ENCODE assay signal across 29 mouse cellular contexts in the genomic region with DNA sequence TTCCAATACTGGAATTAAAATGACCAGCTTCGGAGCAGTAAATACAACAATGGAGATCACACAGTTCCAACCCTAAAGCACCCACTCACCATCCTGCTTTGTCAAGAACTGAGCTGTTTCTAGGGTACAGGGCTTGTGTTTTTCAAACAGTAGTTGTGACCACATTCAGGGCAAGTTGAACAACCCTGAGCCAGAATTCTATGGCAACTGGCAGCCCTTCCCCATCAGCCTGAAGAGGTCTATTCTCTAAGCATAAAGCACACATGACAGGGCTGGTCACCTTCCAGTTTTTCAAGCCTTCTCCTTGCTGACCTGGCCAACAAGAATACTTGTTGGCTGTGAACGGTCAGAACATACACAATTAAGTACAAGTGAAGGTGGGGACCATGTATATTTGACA.
DNase-seq lines count a peak whose midpoint lies in the region; ATAC-seq and TF ChIP-seq lines count a peak whose summit lies in the region.
"Had no signal": no experiment of that assay in that cellular context is flagged by ENCODE, and none has a peak within 500 bp of the region (broad histone marks: within the 10 kb centered on the region; RNA-seq: fewer than 3 reads in every experiment).

No protein-coding gene starts in this region.

- no peak for TF ChIP-seq EP300 in stomach, postnatal 0 days (optimal IDR thresholded peaks at IDR 0.05)

- no peak overlapping the region for H3K27ac ChIP-seq in hindbrain, embryonic 16.5 days (ENCODE audit: low read depth, low read length)
- no peak overlapping the region for H3K27ac ChIP-seq in hindbrain, embryonic 14.5 days
- H3K27ac ChIP-seq in left cerebral cortex, adult 2 months = no peak overlapping the region
- no peak overlapping the region for H3K27ac ChIP-seq in stomach, postnatal 0 days (replicated peaks)
- H3K27ac ChIP-seq: embryonic facial prominence, embryonic 12.5 days; hindbrain, embryonic 10.5 days; liver, embryonic 12.5 days; macrophage; midbrain, embryonic 13.5 days; neural tube, embryonic 15.5 days had no signal

- no peaks in the 10 kb centered on the region for H3K4me1 ChIP-seq in hindbrain, embryonic 16.5 days (ENCODE audit: control insufficient read depth, insufficient read depth, low read depth, low read length)
- H3K4me1 ChIP-seq in hindbrain, embryonic 14.5 days (replicated peaks; ENCODE audit: control insufficient read depth, insufficient read depth, low read length) = no peaks in the 10 kb centered on the region
- no peaks in the 10 kb centered on the region for H3K4me1 ChIP-seq in stomach, postnatal 0 days (replicated peaks; ENCODE audit: control insufficient read depth, insufficient read depth)
- H3K4me1 ChIP-seq: embryonic facial prominence, embryonic 12.5 days; hindbrain, embryonic 10.5 days; liver, embryonic 12.5 days; neural tube, embryonic 15.5 days had no signal

- H3K36me3 ChIP-seq in hindbrain, embryonic 16.5 days (ENCODE audit: control insufficient read depth, insufficient read depth, low read length) = no peaks in the 10 kb centered on the region
- H3K36me3 ChIP-seq in hindbrain, embryonic 14.5 days (replicated peaks; ENCODE audit: control insufficient read depth, insufficient read depth) = no peaks in the 10 kb centered on the region
- H3K36me3 ChIP-seq in stomach, postnatal 0 days (ENCODE audit: control insufficient read depth, insufficient read depth, low read length) = no peaks in the 10 kb centered on the region
- H3K36me3 ChIP-seq: embryonic facial prominence, embryonic 12.5 days; G1E; hindbrain, embryonic 10.5 days; liver, embryonic 12.5 days; midbrain, embryonic 13.5 days; neural tube, embryonic 15.5 days had no signal

- no peak overlapping the region for H3K9ac ChIP-seq in hindbrain, embryonic 16.5 days (ENCODE audit: low read depth, low read length)
- H3K9ac ChIP-seq in hindbrain, embryonic 14.5 days = no peak overlapping the region
- H3K9ac ChIP-seq in stomach, postnatal 0 days (ENCODE audit: low read length) = no peak overlapping the region
- H3K9ac ChIP-seq: embryonic facial prominence, embryonic 12.5 days; liver, embryonic 12.5 days; liver, postnatal 0 days; midbrain, embryonic 13.5 days; neural tube, embryonic 15.5 days had no signal

- DNase-seq in hindbrain, embryonic 14.5 days (ENCODE audit: low spot score) = no peak
- DNase-seq in left cerebral cortex, adult 11 months (ENCODE audit: low spot score) = peak; percentile 5
- DNase-seq in left cerebral cortex, adult 2 months (ENCODE audit: extremely low spot score in 1 of 2, low spot score in 2 of 2) = no peak
- peak; percentile 47 to 56 for DNase-seq in right cerebral cortex, postnatal 10 days (ENCODE audit: low spot score in 2 of 2)
- no peak for DNase-seq in right cerebral cortex, adult 2 months (ENCODE audit: low spot score in 2 of 2)
- no peak for DNase-seq in stomach, postnatal 0 days (ENCODE audit: low spot score)
- DNase-seq: adrenal gland, postnatal 14 days; cerebellum, adult 11-12 months; cerebellum, adult 9-11 months; embryo, embryonic 11 days; gastrocnemius, postnatal 10 days; heart, postnatal 14 days; kidney, adult 9 months; kidney, postnatal 10 days; liver, postnatal 0 days; retina, postnatal 1 day; spleen, adult 18-20 months; thymus, adult 18-20 months; thymus, postnatal 25 days had no signal

- no peaks in the 10 kb centered on the region for H3K9me3 ChIP-seq in hindbrain, embryonic 16.5 days (ENCODE audit: control insufficient read depth, low read length)
- no peaks in the 10 kb centered on the region for H3K9me3 ChIP-seq in hindbrain, embryonic 14.5 days (ENCODE audit: control insufficient read depth, low read length)
- no peaks in the 10 kb centered on the region for H3K9me3 ChIP-seq in stomach, postnatal 0 days (ENCODE audit: control insufficient read depth, low read length)
- H3K9me3 ChIP-seq: embryonic facial prominence, embryonic 12.5 days; hindbrain, embryonic 10.5 days; liver, embryonic 12.5 days; midbrain, embryonic 13.5 days; neural tube, embryonic 15.5 days had no signal

- ATAC-seq in hindbrain, embryonic 16.5 days = 0 out of 2 replicates have a peak, but pooled peaks have one; percentile 20
- ATAC-seq in hindbrain, embryonic 14.5 days (ENCODE audit: low FRiP score) = no peak
- ATAC-seq in stomach, postnatal 0 days (ENCODE audit: low FRiP score, low TSS enrichment) = no peak
- ATAC-seq: intestine, postnatal 0 days; liver, embryonic 12.5 days; liver, postnatal 0 days; midbrain, embryonic 13.5 days; Patski had no signal

- no peak for TF ChIP-seq CTCF in left cerebral cortex, adult 2 months (IDR thresholded peaks at IDR 0.05)
- TF ChIP-seq CTCF in stomach, postnatal 0 days (IDR thresholded peaks at IDR 0.05; ENCODE audit: low read depth) = no peak

- H3K4me2 ChIP-seq in hindbrain, embryonic 16.5 days (ENCODE audit: low read length) = no peak overlapping the region
- H3K4me2 ChIP-seq in hindbrain, embryonic 14.5 days (replicated peaks) = no peak overlapping the region
- H3K4me2 ChIP-seq in stomach, postnatal 0 days (replicated peaks; ENCODE audit: low read depth) = no peak overlapping the region
- H3K4me2 ChIP-seq: embryonic facial prominence, embryonic 12.5 days; liver, embryonic 12.5 days; midbrain, embryonic 13.5 days; neural tube, embryonic 15.5 days had no signal

- no peaks in the 10 kb centered on the region for H3K27me3 ChIP-seq in hindbrain, embryonic 16.5 days (replicated peaks; ENCODE audit: control insufficient read depth, insufficient read depth, low read length)
- H3K27me3 ChIP-seq in hindbrain, embryonic 14.5 days (ENCODE audit: control insufficient read depth, insufficient read depth, low read length) = no peaks in the 10 kb centered on the region
- H3K27me3 ChIP-seq in stomach, postnatal 0 days (ENCODE audit: control insufficient read depth, insufficient read depth, low read length) = no peaks in the 10 kb centered on the region
- H3K27me3 ChIP-seq: embryonic facial prominence, embryonic 12.5 days; liver, embryonic 12.5 days; neural tube, embryonic 15.5 days; Patski had no signal

- WGBS in hindbrain, embryonic 16.5 days = 56% methylated on average over 2 of the region's 2 CpGs
- 81% methylated on average over 2 of the region's 2 CpGs for WGBS in hindbrain, embryonic 14.5 days
- WGBS in stomach, postnatal 0 days = 92% methylated on average over 2 of the region's 2 CpGs

- intact Hi-C loops in left cerebral cortex, adult 2 months (cut with DNase I) = no loop called here

- H3K4me3 ChIP-seq in hindbrain, embryonic 16.5 days (ENCODE audit: low read length) = no peak overlapping the region
- no peak overlapping the region for H3K4me3 ChIP-seq in hindbrain, embryonic 14.5 days (replicated peaks; ENCODE audit: low read length)
- no peak overlapping the region for H3K4me3 ChIP-seq in left cerebral cortex, adult 2 months
- H3K4me3 ChIP-seq in stomach, postnatal 0 days (ENCODE audit: low read depth, low read length) = no peak overlapping the region
- H3K4me3 ChIP-seq: embryonic facial prominence, embryonic 12.5 days; hindbrain, embryonic 10.5 days; liver, embryonic 12.5 days; midbrain, embryonic 13.5 days; neural tube, embryonic 15.5 days had no signal

Comparison
In these comparisons a context has a peak if more than half of its experiments do, and no peak if none do; other contexts are left out.
1. DNase-seq: peak in left cerebral cortex, adult 11 months (single experiment) and right cerebral cortex, postnatal 10 days (2 of 2); none in hindbrain, embryonic 14.5 days (single experiment), left cerebral cortex, adult 2 months (0 of 2), right cerebral cortex, adult 2 months (0 of 2) and stomach, postnatal 0 days (single experiment).